Mouse (Mus musculus) olfactory bulb, adult 2 months (tissue): ENCODE results near the gene Ergic1.

ENCODE experiments used
- CTCF ChIP-seq: fragments of 200-500 bp; IDR thresholded peaks from 2 replicates; pipeline ENCODE4 v1.5.1; 2012; ENCODE audit warnings: low read depth, mild to moderate bottlenecking, low read length, moderate library complexity; ENCODE audit not compliant: insufficient read depth
- POLR2A ChIP-seq: fragments of 200-500 bp; IDR thresholded peaks from 2 replicates; pipeline ENCODE4 v1.6.1; 2012; ENCODE audit warnings: mild to moderate bottlenecking, low read depth, low read length, moderate library complexity; ENCODE audit not compliant: insufficient read depth

DNA sequence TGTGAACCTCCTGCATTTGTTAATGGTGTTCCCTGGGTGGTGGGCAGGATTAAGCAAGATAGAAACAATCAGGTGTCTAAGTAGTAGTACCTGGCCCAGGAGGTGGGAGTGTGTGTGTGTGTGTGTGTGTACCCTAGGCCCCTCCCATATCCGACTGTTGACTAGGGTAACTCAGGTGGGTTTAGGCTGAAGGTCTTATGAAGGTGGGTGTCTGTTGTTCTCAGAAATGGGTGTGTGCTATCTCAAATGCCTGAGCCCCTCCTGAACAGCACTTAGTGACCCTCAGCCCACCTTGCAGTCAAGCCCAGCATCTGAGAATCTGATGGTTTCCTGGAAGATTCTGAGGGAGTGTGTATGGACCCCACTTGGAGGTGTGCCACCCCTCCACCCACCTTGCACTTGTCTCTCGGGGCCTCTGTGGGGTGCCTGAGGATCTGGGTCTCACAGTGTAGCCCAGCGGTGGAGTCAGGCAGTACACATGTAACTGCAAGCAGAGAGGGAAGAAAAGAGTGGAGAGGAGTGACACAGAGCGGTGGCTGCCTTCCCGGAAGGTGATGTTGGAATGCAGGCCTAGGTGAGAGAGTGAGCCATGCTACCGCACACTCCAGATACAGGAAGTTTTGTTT, 35.7 kb downstream of the Ergic1 start:
- TF ChIP-seq CTCF (peak; percentile 20; the same call in 1 of the 2 replicates), POLR2A (no peak)
